Mouse (Mus musculus) Patski (cell line): Measurements from ENCODE around the gene Fam47e. TPM values are rescaled to one million over a fixed set of nuclear protein-coding genes. Genes with fewer than 3 reads are reported as not detected.
"Not testable (repeated sequence)": the region's sequence is repeated elsewhere in the genome, so short reads cannot be mapped to it uniquely, and the experiment has no call there.

Experiments
- ATAC-seq: fragments of 100-300 bp; one replicate; pipeline ENCODE4 v1.8.0; 2021
- CTCF ChIA-PET: fragments of 350-600 bp; sonication (Branson Sonifier 250); formaldehyde crosslinking; loops from one replicate; lab custom pipeline; 2022; ENCODE audit warnings: inconsistent platforms; lab: Charles Lee
- POLR2A ChIA-PET: fragments of 350-600 bp; sonication (Branson Sonifier 250); formaldehyde crosslinking; loops from one replicate; lab custom pipeline; 2022; ENCODE audit warnings: antibody characterized with exemption, inconsistent platforms; lab: Charles Lee
- DNase-seq: peaks from one replicate; pipeline ENCODE4 v3.0.0-alpha.2; 2011; ENCODE audit warnings: low read depth, low spot score
- H3K27me3 ChIP-seq: fragments of 371-371 bp; one replicate; pipeline ENCODE4 v1.5.1; 2021
- CTCF ChIP-seq: fragments of 100-300 bp; IDR thresholded peaks from one replicate; pipeline ENCODE4 v1.5.1; 2021
- in situ Hi-C: fragments of 300-500 bp; cut with MboI; formaldehyde crosslinking; loops from 3 replicates; pipeline ENCODE4 v1.11.1; 2018; ENCODE audit warnings: low pct_unique_long_range_greater_than_20kb, mixed read lengths
- polyA plus RNA-seq: library from polyadenylated mRNA; unstranded; gene quantifications from one replicate; pipeline ENCODE4 v1.2.3, GENCODE M21; 2021

The Fam47e gene
- polyA plus RNA-seq: not detected

GRCm38 (mm10) chr5:92554891-92555511 is at the start of gene Fam47e:
Gene Fam47e, plus strand, starts transcription at chr5:92555069.
- no peaks in the 10 kb centered on the region for H3K27me3 ChIP-seq
- ChIA-PET CTCF (interaction anchor here (1.0 to 1.4 kb wide), 2 partner anchors 17 to 51 kb away, joined by 3 read pairs; no protein-coding TSS in a partner anchor), POLR2A (no interaction called here)
- no peak for TF ChIP-seq CTCF
- in situ Hi-C loops: no loop called here
- DNase-seq (no peak), ATAC-seq (no peak)

GRCm38 (mm10) chr5:92505402-92505865 is 49.4 kb upstream of the Fam47e start:
- no peaks in the 10 kb centered on the region for H3K27me3 ChIP-seq
- in situ Hi-C loops: loop anchor here (5.0 kb wide), 2 partner anchors 43 to 157 kb away; no protein-coding TSS in a partner anchor
- peak; percentile 94 for ATAC-seq
- DNase-seq: no peak
- ChIA-PET POLR2A (no interaction called here), CTCF (interaction anchor here (1.5 kb wide), 1 partner anchor 44 kb away, joined by 9 read pairs; no protein-coding TSS in a partner anchor)
- TF ChIP-seq CTCF: peak; percentile 98

- in situ Hi-C loops: loop anchor here (5.0 kb wide), 2 partner anchors 44 to 156 kb away; no protein-coding TSS in a partner anchor
- CTCF ChIA-PET: interaction anchor here (0.7 to 1.4 kb wide), 6 partner anchors 9 to 455 kb away, joined by 3 to 6 read pairs (median 4); no protein-coding TSS in a partner anchor
- no peak for DNase-seq
- no peaks in the 10 kb centered on the region for H3K27me3 ChIP-seq
- peak; percentile 68 for TF ChIP-seq CTCF
- POLR2A ChIA-PET: interaction anchor here (0.7 kb wide), 1 partner anchor 33 kb away, joined by 9 read pairs; no protein-coding TSS in a partner anchor
- ATAC-seq: no peak
Observed at GRCm38 (mm10) chr5:92506301-92506729, 48.6 kb upstream of the Fam47e start.

- no peak for TF ChIP-seq CTCF
- in situ Hi-C loops: loop anchor here (5.0 kb wide), 2 partner anchors 44 to 156 kb away; no protein-coding TSS in a partner anchor
- no peaks in the 10 kb centered on the region for H3K27me3 ChIP-seq
- ChIA-PET CTCF (interaction anchor here (0.7 to 1.4 kb wide), 6 partner anchors 9 to 454 kb away, joined by 3 to 6 read pairs (median 4); no protein-coding TSS in a partner anchor), POLR2A (interaction anchor here (0.7 kb wide), 1 partner anchor 32 kb away, joined by 9 read pairs; no protein-coding TSS in a partner anchor)
- ATAC-seq: no peak
- DNase-seq: no peak
Observed at GRCm38 (mm10) chr5:92506733-92507132, 48.1 kb upstream of the Fam47e start, which contains the start of gene Scarb2. Gene Scarb2, minus strand, starts transcription at chr5:92506833.

GRCm38 (mm10) chr5:92508853-92509252 is 46.0 kb upstream of the Fam47e start:
- H3K27me3 ChIP-seq: no peaks in the 10 kb centered on the region
- ChIA-PET POLR2A (no interaction called here), CTCF (interaction anchor here (1.4 kb wide), 1 partner anchor 47 kb away, joined by 4 read pairs; no protein-coding TSS in a partner anchor)
- DNase-seq (no peak), ATAC-seq (no peak)
- no peak for TF ChIP-seq CTCF
- in situ Hi-C loops: loop anchor here (5.0 kb wide), 2 partner anchors 47 to 153 kb away; no protein-coding TSS in a partner anchor

- no peak for TF ChIP-seq CTCF
- POLR2A ChIA-PET: no interaction called here
- in situ Hi-C loops: no loop called here
- no peak for DNase-seq
- CTCF ChIA-PET: no interaction called here
- H3K27me3 ChIP-seq: no peaks in the 10 kb centered on the region
- no peak for ATAC-seq
Observed at GRCm38 (mm10) chr5:92511256-92511655, 43.6 kb upstream of the Fam47e start.

GRCm38 (mm10) chr5:92512066-92512465 is 42.8 kb upstream of the Fam47e start:
- DNase-seq (no peak), ATAC-seq (no peak)
- no peaks in the 10 kb centered on the region for H3K27me3 ChIP-seq
- in situ Hi-C loops: no loop called here
- POLR2A ChIA-PET: no interaction called here
- TF ChIP-seq CTCF: no peak
- CTCF ChIA-PET: no interaction called here

GRCm38 (mm10) chr5:92521131-92521530 is 33.7 kb upstream of the Fam47e start:
- DNase-seq, in situ Hi-C loops, H3K27me3 ChIP-seq, CTCF ChIA-PET, ATAC-seq, POLR2A ChIA-PET: not testable (repeated sequence)

- in situ Hi-C loops: no loop called here
- ChIA-PET CTCF (interaction anchor here (1.4 kb wide), 1 partner anchor 76 kb away, joined by 3 read pairs; no protein-coding TSS in a partner anchor), POLR2A (no interaction called here)
- DNase-seq (no peak), ATAC-seq (no peak)
- no peak for TF ChIP-seq CTCF
- peaks cover 3% of the 10 kb centered on the region for H3K27me3 ChIP-seq
Observed at GRCm38 (mm10) chr5:92524821-92525258, 30.0 kb upstream of the Fam47e start.

- peaks cover 11% of the 10 kb centered on the region for H3K27me3 ChIP-seq
- TF ChIP-seq CTCF: no peak
- no peak for ATAC-seq
- ChIA-PET CTCF (no interaction called here), POLR2A (no interaction called here)
- in situ Hi-C loops: no loop called here
- DNase-seq: no peak
Observed at GRCm38 (mm10) chr5:92539698-92540097, 15.2 kb upstream of the Fam47e start.
